Mouse (Mus musculus): Measurements from ENCODE around the gene Fbxo47. TPM values are rescaled to one million over a fixed set of nuclear protein-coding genes. Genes with fewer than 3 reads are reported as not detected.
"Not testable (repeated sequence)": the region's sequence is repeated elsewhere in the genome, so short reads cannot be mapped to it uniquely, and the experiment has no call there.

The Fbxo47 gene
- polyA plus RNA-seq, 1 experiment from 2014 or later: 0.60 TPM

GRCm38 (mm10) chr11:97837641-97838149 is 46.3 kb downstream of the Fbxo47 start:
- Histone ChIP-seq H3K9me3 (replicated peaks; ENCODE audit: control insufficient read depth, low read length) (no peaks in the 10 kb centered on the region), H3K4me2 (ENCODE audit: low read depth, low read length) (no peak overlapping the region), H3K27me3 (ENCODE audit: control insufficient read depth, insufficient read depth, low read length) (no peaks in the 10 kb centered on the region), H3K4me1 (ENCODE audit: control insufficient read depth, insufficient read depth, low read length) (no peaks in the 10 kb centered on the region), H3K4me3 (ENCODE audit: low read depth, low read length) (no peak overlapping the region), H3K36me3 (replicated peaks; ENCODE audit: control insufficient read depth, insufficient read depth, low read depth, low read length) (peaks cover 2% of the 10 kb centered on the region; the same call in 1 of the 2 replicates), H3K9ac (replicated peaks; ENCODE audit: low read length) (no peak overlapping the region), H3K27ac (replicated peaks; ENCODE audit: low read depth, low read length) (no peak overlapping the region)
- 84% methylated on average over 7 of the region's 7 CpGs for WGBS
- DNase-seq (ENCODE audit: low spot score): no peak
- no peak for ATAC-seq (replicated peaks; ENCODE audit: insufficient number of reproducible peaks, low FRiP score, low TSS enrichment, low read depth)

DNA sequence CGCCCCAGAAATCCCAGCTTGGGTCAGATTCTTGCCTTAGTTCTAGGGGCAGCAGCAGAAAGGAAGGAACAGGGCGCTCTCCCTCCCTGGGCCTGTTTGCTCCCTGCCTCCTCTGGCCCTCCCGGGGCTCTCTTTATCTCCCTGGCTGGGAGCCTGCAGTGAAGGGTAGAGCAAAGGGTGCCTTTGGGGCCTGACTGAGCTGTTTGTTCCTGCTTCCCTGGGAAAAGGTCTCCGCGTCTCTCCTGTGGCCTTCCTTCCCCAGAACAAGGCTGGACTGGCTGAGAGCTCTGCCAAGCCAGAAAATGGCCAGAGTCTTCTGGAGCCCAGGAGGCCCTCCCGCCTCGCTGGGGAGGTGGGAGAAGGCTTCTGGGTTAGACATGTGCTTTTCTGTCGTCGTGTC is 46.9 kb downstream of the Fbxo47 start:
- H3K4me3 ChIP-seq (ENCODE audit: low read depth, low read length); H3K27me3 ChIP-seq (ENCODE audit: control insufficient read depth, insufficient read depth, low read length); H3K27ac ChIP-seq (replicated peaks; ENCODE audit: low read depth, low read length); H3K9me3 ChIP-seq (replicated peaks; ENCODE audit: control insufficient read depth, low read length); H3K4me2 ChIP-seq (ENCODE audit: low read depth, low read length); H3K4me1 ChIP-seq (ENCODE audit: control insufficient read depth, insufficient read depth, low read length); DNase-seq (ENCODE audit: low spot score); H3K9ac ChIP-seq (replicated peaks; ENCODE audit: low read length); ATAC-seq (replicated peaks; ENCODE audit: insufficient number of reproducible peaks, low FRiP score, low TSS enrichment, low read depth); H3K36me3 ChIP-seq (replicated peaks; ENCODE audit: control insufficient read depth, insufficient read depth, low read depth, low read length): not testable (repeated sequence)
- 88% methylated on average over 9 of the region's 9 CpGs for WGBS

- 56% methylated on average over 8 of the region's 8 CpGs for WGBS
- no peak for ATAC-seq (replicated peaks; ENCODE audit: insufficient number of reproducible peaks, low FRiP score, low TSS enrichment, low read depth)
- H3K9me3 ChIP-seq (replicated peaks; ENCODE audit: control insufficient read depth, low read length): no peaks in the 10 kb centered on the region
- H3K36me3 ChIP-seq (replicated peaks; ENCODE audit: control insufficient read depth, insufficient read depth, low read depth, low read length): peaks cover 2% of the 10 kb centered on the region; the same call in 1 of the 2 replicates
- H3K4me3 ChIP-seq (ENCODE audit: low read depth, low read length): no peak overlapping the region
- no peak overlapping the region for H3K4me2 ChIP-seq (ENCODE audit: low read depth, low read length)
- no peaks in the 10 kb centered on the region for H3K27me3 ChIP-seq (ENCODE audit: control insufficient read depth, insufficient read depth, low read length)
- no peak for DNase-seq (ENCODE audit: low spot score)
- H3K9ac ChIP-seq (replicated peaks; ENCODE audit: low read length): no peak overlapping the region
- H3K27ac ChIP-seq (replicated peaks; ENCODE audit: low read depth, low read length): no peak overlapping the region
- H3K4me1 ChIP-seq (ENCODE audit: control insufficient read depth, insufficient read depth, low read length): no peaks in the 10 kb centered on the region
These were observed 47.4 kb downstream of the Fbxo47 start for GRCm38 (mm10) chr11:97836541-97836940.

DNA sequence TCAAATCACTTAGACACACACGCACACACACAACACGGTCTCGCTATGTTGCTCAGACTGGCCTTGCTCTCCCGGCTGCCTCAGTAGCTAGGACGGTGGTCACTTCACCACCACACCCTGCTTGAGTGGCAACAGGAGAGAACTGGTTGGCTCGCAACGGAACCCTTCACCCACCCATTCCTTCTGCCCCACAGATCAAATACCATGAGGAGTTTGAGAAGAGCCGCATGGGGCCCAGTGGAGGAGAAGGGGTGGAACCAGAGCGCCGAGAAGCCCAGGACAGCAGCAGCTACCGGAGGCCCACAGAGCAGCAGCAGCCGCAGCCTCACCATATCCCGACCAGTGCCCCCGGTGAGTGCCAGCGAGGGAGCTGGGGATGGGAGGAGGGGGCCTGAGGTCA is 50.6 kb downstream of the Fbxo47 start:
- no peak overlapping the region for H3K4me2 ChIP-seq (ENCODE audit: low read depth, low read length)
- no peak overlapping the region for H3K27ac ChIP-seq (replicated peaks; ENCODE audit: low read depth, low read length)
- ATAC-seq (replicated peaks; ENCODE audit: insufficient number of reproducible peaks, low FRiP score, low TSS enrichment, low read depth): no peak
- no peak for DNase-seq (ENCODE audit: low spot score)
- H3K27me3 ChIP-seq (ENCODE audit: control insufficient read depth, insufficient read depth, low read length): no peaks in the 10 kb centered on the region
- no peak overlapping the region for H3K4me3 ChIP-seq (ENCODE audit: low read depth, low read length)
- H3K9ac ChIP-seq (replicated peaks; ENCODE audit: low read length): no peak overlapping the region
- 84% methylated on average over 15 of the region's 15 CpGs for WGBS
- no peaks in the 10 kb centered on the region for H3K4me1 ChIP-seq (ENCODE audit: control insufficient read depth, insufficient read depth, low read length)
- no peaks in the 10 kb centered on the region for H3K9me3 ChIP-seq (replicated peaks; ENCODE audit: control insufficient read depth, low read length)
- peaks cover 2% of the 10 kb centered on the region for H3K36me3 ChIP-seq (replicated peaks; ENCODE audit: control insufficient read depth, insufficient read depth, low read depth, low read length)

GRCm38 (mm10) chr11:97832001-97832400 is 52.0 kb downstream of the Fbxo47 start:
- no peak for DNase-seq (ENCODE audit: low spot score)
- no peaks in the 10 kb centered on the region for H3K27me3 ChIP-seq (ENCODE audit: control insufficient read depth, insufficient read depth, low read length)
- no peaks in the 10 kb centered on the region for H3K4me1 ChIP-seq (ENCODE audit: control insufficient read depth, insufficient read depth, low read length)
- no peak overlapping the region for H3K27ac ChIP-seq (replicated peaks; ENCODE audit: low read depth, low read length)
- no peak overlapping the region for H3K9ac ChIP-seq (replicated peaks; ENCODE audit: low read length)
- H3K4me3 ChIP-seq (ENCODE audit: low read depth, low read length): no peak overlapping the region
- ATAC-seq (replicated peaks; ENCODE audit: insufficient number of reproducible peaks, low FRiP score, low TSS enrichment, low read depth): no peak
- H3K9me3 ChIP-seq (replicated peaks; ENCODE audit: control insufficient read depth, low read length): no peaks in the 10 kb centered on the region
- no peak overlapping the region for H3K4me2 ChIP-seq (ENCODE audit: low read depth, low read length)
- WGBS: 91% methylated on average over 11 of the region's 11 CpGs
- H3K36me3 ChIP-seq (replicated peaks; ENCODE audit: control insufficient read depth, insufficient read depth, low read depth, low read length): peaks cover 2% of the 10 kb centered on the region

DNA sequence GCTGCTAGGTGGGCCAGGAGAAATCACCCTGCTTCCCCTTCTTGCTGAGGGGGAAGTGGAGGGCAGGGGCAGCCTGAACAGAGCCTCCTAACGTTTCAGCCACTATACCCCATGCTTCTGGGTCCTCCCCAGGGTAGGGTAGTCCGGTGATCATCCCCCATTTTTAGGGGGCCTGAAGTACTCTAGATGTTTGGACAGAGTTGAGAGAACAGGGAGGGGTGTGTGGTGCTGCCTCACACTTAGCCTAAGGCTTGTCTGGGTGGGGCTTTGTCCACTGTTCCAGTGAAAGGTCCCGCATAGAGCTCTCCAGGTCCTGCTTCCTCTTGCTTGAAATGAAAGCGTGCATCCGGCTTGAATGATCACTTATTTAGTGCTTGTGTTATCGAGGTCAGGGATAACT is 53.5 kb downstream of the Fbxo47 start:
- ATAC-seq (replicated peaks; ENCODE audit: insufficient number of reproducible peaks, low FRiP score, low TSS enrichment, low read depth) (no peak), DNase-seq (ENCODE audit: low spot score) (no peak)
- Histone ChIP-seq H3K27ac (replicated peaks; ENCODE audit: low read depth, low read length) (no peak overlapping the region), H3K27me3 (ENCODE audit: control insufficient read depth, insufficient read depth, low read length) (no peaks in the 10 kb centered on the region), H3K4me2 (ENCODE audit: low read depth, low read length) (no peak overlapping the region), H3K4me1 (ENCODE audit: control insufficient read depth, insufficient read depth, low read length) (no peaks in the 10 kb centered on the region), H3K9me3 (replicated peaks; ENCODE audit: control insufficient read depth, low read length) (no peaks in the 10 kb centered on the region), H3K9ac (replicated peaks; ENCODE audit: low read length) (no peak overlapping the region), H3K36me3 (replicated peaks; ENCODE audit: control insufficient read depth, insufficient read depth, low read depth, low read length) (no peaks in the 10 kb centered on the region; the same call in none of the 2 replicates), H3K4me3 (ENCODE audit: low read depth, low read length) (no peak overlapping the region)
- WGBS: 81% methylated on average over 6 of the region's 6 CpGs

DNA sequence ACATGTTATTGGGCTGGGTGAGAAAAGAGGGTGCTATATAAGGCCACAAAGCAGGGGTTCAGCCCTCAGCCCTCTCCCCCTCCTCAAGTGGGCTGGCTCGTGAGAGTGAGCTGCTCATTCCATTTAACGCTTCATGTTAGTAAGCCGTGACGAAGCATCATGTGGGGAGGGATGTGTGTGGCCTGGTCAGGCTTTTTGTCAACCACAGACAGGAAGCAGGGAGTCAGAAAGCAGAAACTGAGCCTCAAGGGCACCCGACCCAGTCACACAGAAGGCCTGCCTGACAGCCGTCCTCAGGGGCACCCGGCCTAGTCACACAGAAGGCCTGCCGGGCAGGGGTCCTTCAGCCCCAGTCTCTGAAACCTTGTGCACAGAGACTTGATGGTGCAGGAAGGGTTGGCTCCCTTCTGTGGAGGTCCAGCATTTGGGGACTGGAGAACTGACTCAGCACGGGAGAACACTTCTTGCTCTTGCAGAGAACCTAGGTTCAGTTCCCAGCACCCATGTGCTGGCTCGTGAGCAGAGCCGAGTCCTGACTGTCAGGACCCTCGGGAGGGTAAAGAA is 54.0 kb downstream of the Fbxo47 start:
- H3K4me1 ChIP-seq (ENCODE audit: control insufficient read depth, insufficient read depth, low read length): no peaks in the 10 kb centered on the region
- DNase-seq (ENCODE audit: low spot score): no peak
- H3K27ac ChIP-seq (replicated peaks; ENCODE audit: low read depth, low read length): no peak overlapping the region
- H3K4me3 ChIP-seq (ENCODE audit: low read depth, low read length): no peak overlapping the region
- no peaks in the 10 kb centered on the region for H3K9me3 ChIP-seq (replicated peaks; ENCODE audit: control insufficient read depth, low read length)
- no peak overlapping the region for H3K9ac ChIP-seq (replicated peaks; ENCODE audit: low read length)
- WGBS: 79% methylated on average over 12 of the region's 12 CpGs
- H3K4me2 ChIP-seq (ENCODE audit: low read depth, low read length): no peak overlapping the region
- H3K27me3 ChIP-seq (ENCODE audit: control insufficient read depth, insufficient read depth, low read length): no peaks in the 10 kb centered on the region
- H3K36me3 ChIP-seq (replicated peaks; ENCODE audit: control insufficient read depth, insufficient read depth, low read depth, low read length): no peaks in the 10 kb centered on the region; the same call in none of the 2 replicates
- ATAC-seq (replicated peaks; ENCODE audit: insufficient number of reproducible peaks, low FRiP score, low TSS enrichment, low read depth): no peak

- H3K9me3 ChIP-seq (replicated peaks; ENCODE audit: control insufficient read depth, low read length): no peaks in the 10 kb centered on the region
- H3K36me3 ChIP-seq (replicated peaks; ENCODE audit: control insufficient read depth, insufficient read depth, low read depth, low read length): no peaks in the 10 kb centered on the region; the same call in none of the 2 replicates
- ATAC-seq (replicated peaks; ENCODE audit: insufficient number of reproducible peaks, low FRiP score, low TSS enrichment, low read depth) (no peak), DNase-seq (ENCODE audit: low spot score) (no peak)
- no peak overlapping the region for H3K9ac ChIP-seq (replicated peaks; ENCODE audit: low read length)
- H3K4me2 ChIP-seq (ENCODE audit: low read depth, low read length): no peak overlapping the region
- WGBS: 90% methylated on average over 7 of the region's 7 CpGs
- H3K27me3 ChIP-seq (ENCODE audit: control insufficient read depth, insufficient read depth, low read length): no peaks in the 10 kb centered on the region
- no peaks in the 10 kb centered on the region for H3K4me1 ChIP-seq (ENCODE audit: control insufficient read depth, insufficient read depth, low read length)
- H3K4me3 ChIP-seq (ENCODE audit: low read depth, low read length): no peak overlapping the region
- H3K27ac ChIP-seq (replicated peaks; ENCODE audit: low read depth, low read length): no peak overlapping the region
These were observed 54.6 kb downstream of the Fbxo47 start for GRCm38 (mm10) chr11:97829365-97829764.

Data from embryonic facial prominence, embryonic 11.5 days (tissue).